Mouse (Mus musculus) megakaryocyte, embryonic 14.5 days (primary cell): ENCODE data around the gene Bcas1.

ENCODE experiments used
- FLI1 ChIP-seq: IDR thresholded peaks from 2 replicates; pipeline ENCODE4 v1.6.1; 2012; ENCODE audit warnings: low read length, inconsistent platforms, mixed read lengths
- GATA1 ChIP-seq: IDR thresholded peaks from 3 replicates; pipeline ENCODE4 v1.6.1; 2012; ENCODE audit warnings: mixed read lengths, low read length, inconsistent platforms, borderline replicate concordance

DNA sequence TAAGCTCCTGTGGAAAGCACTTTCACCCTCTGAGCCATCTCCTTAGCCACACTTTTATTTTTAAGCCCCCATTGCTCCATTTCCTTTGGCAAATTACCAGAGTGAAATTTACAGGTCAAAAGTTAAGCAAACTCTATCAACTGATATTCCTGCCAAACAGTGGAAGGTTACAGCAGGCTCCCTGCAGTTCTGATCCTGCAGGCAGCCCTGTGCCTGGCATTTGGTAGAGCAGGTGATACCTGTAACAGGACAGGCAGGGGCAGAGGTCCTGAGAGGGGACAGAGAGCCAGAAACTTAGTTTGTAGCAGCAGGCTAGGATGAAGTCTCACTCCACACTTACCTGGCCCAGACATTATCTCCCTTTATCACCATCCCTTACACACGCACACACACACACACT, 35.7 kb downstream of the Bcas1 start:
- TF ChIP-seq GATA1 (no peak), FLI1 (no peak)
